Mouse (Mus musculus): ENCODE results near the gene Enpp1.

Gene Enpp1

DNA sequence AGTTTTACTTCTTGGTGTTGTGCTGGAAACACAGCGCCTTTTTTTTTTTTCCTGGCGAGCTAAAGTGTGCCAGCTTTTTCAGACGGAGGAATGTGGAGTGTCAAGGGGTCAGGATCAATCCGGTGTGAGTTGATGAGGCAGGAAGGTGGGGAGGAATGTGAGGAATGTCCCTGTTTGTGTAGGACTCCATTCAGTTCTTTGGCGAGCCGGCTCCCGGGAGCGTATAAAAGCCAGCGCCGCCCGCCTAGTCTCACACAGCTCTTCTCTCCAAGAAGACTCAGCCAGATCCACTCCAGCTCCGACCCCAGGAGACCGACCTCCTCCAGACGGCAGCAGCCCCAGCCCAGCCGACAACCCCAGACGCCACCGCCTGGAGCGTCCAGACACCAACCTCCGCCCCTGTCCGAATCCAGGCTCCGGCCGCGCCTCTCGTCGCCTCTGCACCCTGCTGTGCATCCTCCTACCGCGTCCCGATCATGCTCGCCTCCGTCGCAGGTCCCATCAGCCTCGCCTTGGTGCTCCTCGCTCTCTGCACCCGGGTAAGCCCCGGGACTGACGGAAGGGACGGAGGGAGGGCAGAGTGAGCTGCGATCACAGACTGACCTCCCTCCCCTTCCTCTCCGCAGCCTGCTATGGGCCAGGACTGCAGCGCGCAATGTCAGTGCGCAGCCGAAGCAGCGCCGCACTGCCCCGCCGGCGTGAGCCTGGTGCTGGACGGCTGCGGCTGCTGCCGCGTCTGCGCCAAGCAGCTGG, 116.5 kb downstream of the Enpp1 start, which contains the start of gene Ccn2:
Gene Ccn2 (plus strand): TSS at position 193 of the 753 bp plus-strand sequence.
- DNase-seq = peak; percentile 87

GRCm38 (mm10) chr10:24593556-24593955, 118.4 kb downstream of the Enpp1 start:
- no peak for DNase-seq

GRCm38 (mm10) chr10:24592969-24593368, 119.0 kb downstream of the Enpp1 start:
- DNase-seq = no peak

DNA sequence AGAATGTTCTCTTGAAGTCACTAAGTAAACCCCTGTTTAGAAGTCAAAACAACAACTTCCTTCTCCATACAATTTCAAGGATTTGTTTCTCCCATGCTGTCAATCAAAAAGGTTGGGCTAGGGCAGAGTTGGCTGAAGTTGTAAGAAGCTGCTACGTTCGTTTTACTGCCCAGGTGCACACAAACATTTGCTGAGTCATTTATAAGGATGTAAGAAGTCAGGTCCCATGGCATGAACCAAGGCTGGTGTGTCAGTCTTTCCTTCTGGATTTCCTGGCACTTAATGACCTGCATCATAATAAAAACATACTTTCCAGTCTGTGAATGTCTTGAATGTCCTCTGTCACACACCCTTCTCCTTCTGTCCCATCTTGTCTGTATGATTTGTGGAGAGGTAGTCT, 119.6 kb downstream of the Enpp1 start:
- DNase-seq = no peak

GRCm38 (mm10) chr10:24591741-24592140, 120.2 kb downstream of the Enpp1 start:
- DNase-seq = no peak

- peak; percentile 85 for DNase-seq
These were observed 120.8 kb downstream of the Enpp1 start for GRCm38 (mm10) chr10:24591136-24591535.

GRCm38 (mm10) chr10:24590546-24590945, 121.4 kb downstream of the Enpp1 start:
- no peak for DNase-seq

DNA sequence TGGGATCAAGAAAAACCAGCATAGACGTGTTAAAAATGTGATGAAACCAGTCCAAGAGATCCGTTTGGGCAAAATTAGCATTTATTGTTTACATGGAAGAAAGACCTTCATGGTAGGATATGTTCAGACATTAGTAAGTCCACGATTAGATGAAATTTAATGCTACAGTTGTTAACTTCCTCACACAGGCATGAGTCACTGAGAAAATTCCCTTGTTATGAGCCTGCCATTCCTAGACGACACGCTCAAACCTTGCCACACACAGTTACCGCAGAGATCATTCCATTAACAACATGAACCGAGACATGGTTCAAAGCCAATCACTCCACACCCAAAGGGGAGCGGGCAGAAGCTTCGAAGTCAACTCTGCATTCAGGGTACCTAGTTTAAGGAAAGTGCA, 122.7 kb downstream of the Enpp1 start:
- DNase-seq = no peak

- DNase-seq = no peak
These were observed 123.1 kb downstream of the Enpp1 start for GRCm38 (mm10) chr10:24588824-24589223.
